Mouse (Mus musculus) E14TG2a.4 (cell line): Measurements from ENCODE around the gene Itpk1.

ENCODE experiments used
- CTCF ChIP-seq: conservative IDR thresholded peaks from 2 replicates; pipeline ENCODE4 v1.5.1; 2014; ENCODE audit warnings: low read length
- POU5F1 ChIP-seq: IDR thresholded peaks from 2 replicates; pipeline ENCODE4 v1.6.1; 2014; ENCODE audit warnings: low read length, borderline replicate concordance

- TF ChIP-seq CTCF (no peak), POU5F1 (no peak)
Measured at GRCm38 (mm10) chr12:102601847-102602246, 102.9 kb downstream of the Itpk1 start.
